Mouse (Mus musculus): Measurements from ENCODE around the gene Slc5a9. TPM values are rescaled to one million over a fixed set of nuclear protein-coding genes. Genes with fewer than 3 reads are reported as not detected.

Gene Slc5a9
- 8.7 and 14.3 TPM in 2 replicates for polyA plus RNA-seq (2012; rRNA removed)

DNA sequence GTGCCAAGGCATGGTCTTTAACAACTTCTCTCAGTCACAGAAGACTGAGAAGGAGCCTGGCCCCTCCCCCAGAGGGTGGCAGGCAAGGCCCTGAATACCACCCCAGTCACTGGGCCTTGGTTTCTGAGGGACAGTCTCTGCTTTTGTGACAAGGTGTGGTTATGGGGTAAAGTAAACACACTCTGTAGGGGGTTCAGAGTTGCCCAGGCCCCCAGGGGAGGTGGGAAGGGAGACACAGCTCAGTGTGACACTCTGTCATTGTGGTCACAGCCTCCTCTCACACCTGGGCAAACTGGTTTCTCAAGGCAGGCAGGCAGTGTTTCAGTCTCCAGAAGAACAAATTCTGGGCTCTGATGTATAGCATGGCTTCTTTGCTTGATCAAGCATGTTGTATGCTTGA lies at the start of gene Slc5a9:
TSS of gene Slc5a9 (minus strand) at position 144 of the 400 bp plus-strand sequence.

DNA sequence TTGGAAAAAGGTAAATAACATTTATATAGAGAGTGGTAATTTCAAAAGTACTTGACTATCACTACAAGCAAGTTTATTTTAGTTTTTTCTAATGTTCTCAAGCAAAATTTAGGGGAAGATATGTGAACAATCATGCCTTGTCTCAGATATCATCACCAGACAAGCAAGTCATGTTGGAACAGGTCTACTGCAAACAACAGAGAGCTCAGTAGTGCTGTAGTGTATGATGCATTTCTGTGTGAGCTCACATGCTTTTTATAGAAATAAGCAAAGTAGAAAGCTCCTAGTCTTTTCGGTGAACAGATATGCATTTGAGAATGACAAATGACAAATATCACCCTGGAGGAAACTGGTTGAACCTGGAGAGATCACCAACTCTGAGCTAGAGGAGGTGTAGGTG lies 16.4 kb upstream of the Slc5a9 start, which contains the start of gene Skint8:
TSS of gene Skint8 (plus strand) at position 301 of the 400 bp plus-strand sequence.

Other genes with a start within 250 kb of the Slc5a9 start
- 20.5 and 20.7 TPM in 2 replicates for gene Spata6, start 182.9 kb downstream of the Slc5a9 start, polyA plus RNA-seq (2012; rRNA removed)
- not detected in 2 replicates for gene Skint8, start 16.5 kb upstream of the Slc5a9 start, polyA plus RNA-seq (2012; rRNA removed)
- gene Skint7, start 70.0 kb upstream of the Slc5a9 start, polyA plus RNA-seq (2012; rRNA removed) = not detected in 2 replicates
- not detected in 2 replicates for gene Skint1, start 103.4 kb upstream of the Slc5a9 start, polyA plus RNA-seq (2012; rRNA removed)
- not detected in 2 replicates for gene Skint4, start 169.1 kb upstream of the Slc5a9 start, polyA plus RNA-seq (2012; rRNA removed)

Data from colon, adult 2 months (tissue).